Mouse (Mus musculus) frontal cortex, postnatal 10 days (tissue): ENCODE measurements around the gene Oxct2a.
"Not testable (repeated sequence)": the region's sequence is repeated elsewhere in the genome, so short reads cannot be mapped to it uniquely, and the experiment has no call there.

Experiments used
- DNase-seq, 2 experiments: peaks; one replicate each; pipeline ENCODE4 v3.0.0; 2022; ENCODE audit warnings: low spot score in 2 of 2, mixed read lengths in 1 of 2

Oxct2a gene

DNA sequence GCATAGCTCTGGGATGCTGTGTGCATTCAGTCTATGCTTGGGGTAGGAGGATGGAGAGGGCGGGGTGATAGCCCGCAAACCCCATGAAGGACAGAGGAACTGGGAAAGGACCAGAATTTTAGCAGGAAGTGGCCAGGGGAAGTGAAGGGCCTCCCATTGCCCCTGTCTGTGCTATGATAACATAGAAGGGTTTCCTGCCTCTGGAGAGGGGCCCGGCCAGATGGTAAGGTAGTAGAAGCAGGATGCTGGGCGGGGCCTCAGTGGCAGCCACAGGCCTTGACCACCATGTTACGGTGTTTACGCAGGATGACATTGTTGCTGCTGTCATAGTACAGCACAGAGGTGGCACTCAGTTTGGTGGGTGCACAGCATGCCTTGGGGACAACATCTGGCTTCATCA is 10.4 kb downstream of the Oxct2a start:
- DNase-seq, result no peak

DNA sequence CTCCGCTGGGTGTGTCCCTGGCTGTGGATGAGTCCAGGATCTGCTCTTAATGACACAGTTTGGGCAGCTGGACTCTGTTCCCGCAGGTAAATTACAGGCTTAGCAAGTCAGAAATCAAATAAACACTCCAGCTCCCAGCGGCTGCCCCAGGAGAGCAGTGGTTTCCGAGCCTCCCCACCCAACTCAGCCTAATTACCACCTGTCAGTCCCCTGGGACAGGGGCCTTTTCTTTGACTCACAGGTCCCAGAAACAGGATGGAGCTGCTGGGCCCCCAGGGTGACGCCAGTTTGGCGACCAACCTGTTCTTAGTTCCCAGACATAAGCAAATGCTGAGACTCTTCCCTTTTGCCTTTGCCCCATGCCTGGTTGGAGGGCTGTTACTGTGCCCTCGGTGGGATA is 11.6 kb downstream of the Oxct2a start:
- no peak for DNase-seq

DNA sequence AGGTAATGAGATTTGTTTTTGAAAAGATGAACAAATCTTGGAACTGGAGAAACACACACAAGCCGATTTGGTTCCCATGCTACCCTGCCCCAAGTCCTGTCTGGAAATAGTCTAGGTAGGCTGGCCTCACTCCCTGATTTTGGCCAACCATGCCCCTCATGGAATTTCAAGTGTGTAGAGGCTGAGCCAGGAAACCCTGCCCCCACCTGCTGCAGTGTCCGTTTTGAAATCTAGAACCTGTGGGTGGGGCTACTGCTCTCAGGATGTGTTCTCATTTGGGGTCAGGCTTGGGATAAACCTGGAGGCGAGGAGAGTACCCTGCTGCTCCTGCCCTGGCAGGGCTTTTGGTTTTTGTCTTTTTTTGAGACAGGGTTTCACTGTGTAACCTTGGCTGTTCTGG is 15.1 kb downstream of the Oxct2a start:
- no peak for DNase-seq

DNA sequence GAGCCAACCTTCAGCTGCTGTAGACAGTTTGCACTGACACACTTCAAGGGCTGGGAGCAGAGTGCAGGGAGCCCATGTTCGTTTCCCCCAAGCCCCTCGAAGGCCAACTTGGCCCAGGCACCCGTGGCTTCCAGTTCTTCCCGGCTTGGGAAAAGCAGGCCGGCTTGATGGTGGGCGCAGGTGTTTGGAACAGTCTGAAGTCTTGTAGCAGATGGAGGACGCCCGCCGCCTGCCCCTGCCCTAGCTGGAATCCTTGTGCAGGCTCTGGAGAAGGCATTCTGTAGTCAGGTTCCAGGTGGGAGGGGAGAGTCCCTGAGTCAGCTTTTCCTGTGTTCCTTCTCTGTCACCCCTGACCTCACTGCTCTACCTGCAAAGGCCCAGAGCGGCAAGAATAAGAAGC is 16.4 kb downstream of the Oxct2a start:
- no peak for DNase-seq

DNA sequence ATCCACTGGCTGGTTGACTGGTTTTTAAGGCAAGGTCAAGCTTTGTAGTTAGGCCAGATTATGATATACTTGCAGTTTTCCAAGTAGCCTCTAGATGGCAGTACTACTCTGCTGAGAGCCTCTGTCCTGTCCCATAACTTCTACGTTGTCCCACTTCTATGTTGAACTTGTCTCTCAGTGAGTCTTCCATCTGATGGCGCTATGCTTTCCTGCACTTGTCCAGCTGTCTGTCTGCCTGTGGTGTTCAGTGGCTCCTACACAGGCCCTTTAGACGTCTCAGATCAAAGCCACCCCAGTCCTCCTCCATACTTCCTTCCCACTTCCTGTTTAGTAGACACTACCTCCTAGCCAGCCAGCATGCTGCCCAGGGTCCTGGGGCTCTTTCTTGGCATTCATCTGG is 17.6 kb downstream of the Oxct2a start:
- DNase-seq, result no peak

DNA sequence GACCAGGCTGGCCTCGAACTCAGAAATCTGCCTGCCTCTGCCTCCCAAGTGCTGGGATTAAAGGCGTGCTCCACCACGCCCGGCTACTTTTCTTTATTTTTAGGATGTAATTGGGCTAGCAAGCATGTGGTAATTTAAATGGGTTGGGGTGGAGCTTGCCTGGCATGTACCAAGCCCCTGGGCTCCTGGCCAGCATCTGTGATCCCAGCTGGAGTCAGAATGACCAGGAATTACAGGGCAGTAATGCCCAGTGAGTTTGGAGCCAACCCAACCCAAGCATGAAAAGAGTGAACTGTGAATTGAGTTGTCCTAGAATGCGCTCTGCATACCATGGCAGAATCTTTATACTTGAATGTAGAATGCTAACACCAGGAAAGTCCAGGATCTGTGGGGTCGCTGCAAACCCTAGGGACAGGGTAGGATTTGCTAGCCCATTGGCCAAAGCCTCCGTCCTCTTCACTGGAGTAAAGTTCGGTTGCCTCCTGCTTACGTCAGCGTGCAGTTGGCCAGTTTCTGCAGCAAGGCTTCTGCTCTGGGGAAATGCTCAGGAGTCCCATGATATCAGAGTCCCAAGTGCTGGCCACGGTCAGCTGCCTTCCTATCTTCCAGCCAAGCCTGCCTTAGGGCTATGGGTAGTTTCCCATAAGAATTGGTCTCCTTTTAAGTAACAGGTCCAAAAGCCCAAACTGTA is 24.3 kb downstream of the Oxct2a start:
- DNase-seq, result no peak

DNA sequence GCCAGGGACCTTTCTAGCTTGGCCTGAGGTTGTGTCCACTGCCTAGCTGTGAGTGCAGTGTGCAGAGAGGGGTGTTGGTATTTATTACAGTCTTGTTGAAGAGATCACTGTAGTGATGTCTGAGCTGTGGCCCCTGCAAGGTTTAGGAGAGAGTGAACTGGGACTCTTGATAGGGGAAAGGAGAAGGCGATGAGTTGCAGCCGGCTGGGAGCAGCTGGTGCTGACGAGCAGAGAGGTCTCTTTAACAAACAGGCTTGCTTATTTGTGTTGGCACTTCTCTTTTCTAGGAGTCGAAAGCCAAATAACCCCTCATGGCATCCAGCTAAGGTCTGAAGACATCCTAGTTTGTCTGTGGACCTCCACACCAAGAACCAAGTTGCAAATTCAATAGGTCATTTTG is 25.2 kb downstream of the Oxct2a start:
- no peak for DNase-seq

DNA sequence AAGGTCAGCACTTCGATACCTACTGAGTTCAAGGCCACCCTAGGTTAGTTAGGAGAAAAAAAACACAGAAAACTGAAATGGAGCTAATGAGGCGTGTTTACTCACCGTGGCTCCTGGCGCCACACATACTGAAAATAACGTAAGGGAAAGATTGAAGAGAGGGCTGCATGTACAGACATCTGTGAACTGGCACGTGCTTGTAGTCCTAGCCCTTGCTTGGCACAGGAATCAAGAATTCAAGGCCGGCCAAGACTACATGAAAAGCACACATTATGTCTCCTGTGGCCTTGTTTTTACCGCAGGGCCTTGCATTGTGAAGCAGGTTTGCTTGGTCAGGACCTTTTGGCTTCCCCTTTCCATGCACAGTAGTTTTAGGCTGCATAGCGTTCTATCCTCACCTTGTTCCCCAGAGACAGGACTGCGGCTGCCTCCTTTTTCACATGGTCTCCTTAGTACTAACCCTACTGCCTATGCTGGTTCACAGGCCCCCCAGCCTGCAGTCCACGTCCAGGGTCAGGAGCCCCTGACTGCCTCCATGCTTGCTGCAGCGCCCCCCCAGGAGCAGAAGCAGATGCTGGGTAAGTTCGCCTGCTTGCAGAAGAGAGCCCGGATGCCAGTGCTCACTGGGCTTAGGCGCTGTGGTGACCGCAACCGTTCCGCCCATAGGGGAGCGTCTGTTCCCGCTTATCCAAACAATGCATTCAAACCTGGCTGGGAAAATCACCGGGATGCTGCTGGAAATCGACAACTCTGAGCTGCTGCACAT is 26.1 kb downstream of the Oxct2a start:
- no peak for DNase-seq

DNA sequence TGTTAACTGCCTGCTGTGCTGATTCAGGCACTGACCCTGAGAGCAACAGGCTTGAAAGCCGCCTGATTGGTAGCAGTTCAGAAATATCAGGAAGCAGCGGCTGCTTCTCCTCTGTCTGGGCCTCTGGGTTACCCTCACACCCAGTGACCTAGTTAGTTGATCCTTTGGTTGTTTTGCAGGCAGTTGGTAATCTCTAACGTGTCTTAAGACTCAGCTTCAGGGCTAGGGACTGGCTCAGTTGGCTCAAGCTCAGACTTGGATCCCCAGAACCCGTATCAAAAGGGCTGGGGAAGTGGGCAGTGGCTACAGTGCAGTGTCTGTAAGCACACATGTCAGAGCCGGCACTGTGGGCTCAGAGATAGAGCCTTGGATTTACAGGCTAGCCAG is 27.3 kb downstream of the Oxct2a start:
- DNase-seq, result no peak

DNA sequence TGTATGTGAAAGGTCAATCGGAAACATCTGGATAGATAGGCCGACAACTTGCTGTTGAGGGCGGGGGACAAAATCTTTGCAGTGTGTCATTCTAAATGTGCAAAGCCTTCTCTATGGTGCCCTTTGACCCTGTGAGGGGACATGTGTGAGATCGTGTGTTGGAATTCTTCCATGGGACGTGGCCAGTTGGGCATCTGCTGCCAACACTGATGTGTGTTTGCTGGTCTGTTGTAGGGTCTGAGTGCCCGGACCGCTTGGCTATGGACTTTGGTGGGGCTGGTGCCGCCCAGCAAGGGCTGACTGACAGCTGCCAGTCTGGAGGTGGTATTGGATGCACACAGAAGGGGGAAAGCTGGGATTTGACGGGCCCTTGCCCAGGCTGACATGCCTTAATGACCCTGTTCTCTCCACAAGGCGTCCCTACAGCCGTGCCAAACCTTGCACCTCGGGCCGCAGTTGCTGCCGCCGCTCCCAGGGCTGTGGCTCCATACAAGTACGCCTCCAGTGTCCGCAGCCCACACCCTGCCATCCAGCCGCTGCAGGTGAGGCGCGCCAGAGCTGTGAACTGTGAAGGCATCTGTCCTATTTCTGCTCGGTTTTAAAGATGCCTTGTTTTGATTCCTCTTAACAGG is 27.8 kb downstream of the Oxct2a start:
- no peak for DNase-seq

DNA sequence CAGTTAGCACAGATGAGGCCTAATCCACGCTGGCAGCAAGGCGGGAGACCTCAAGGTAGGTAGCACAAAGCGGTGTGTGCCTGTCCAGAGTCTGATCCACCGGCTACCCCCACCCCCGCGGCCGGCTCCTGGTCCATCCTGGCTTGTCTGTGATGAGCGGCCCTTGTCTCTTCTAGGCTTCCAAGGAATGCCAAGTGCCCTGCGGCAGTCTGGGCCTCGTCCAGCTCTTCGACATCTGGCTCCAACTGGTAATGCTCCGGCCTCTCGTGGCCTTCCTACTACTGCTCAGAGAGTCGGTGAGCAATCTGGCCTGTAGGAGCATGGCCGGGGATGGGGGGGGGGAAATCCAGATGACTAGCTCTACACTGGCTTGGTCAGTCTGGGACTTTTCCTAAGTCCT is 28.4 kb downstream of the Oxct2a start:
- DNase-seq, result not testable (repeated sequence)

DNA sequence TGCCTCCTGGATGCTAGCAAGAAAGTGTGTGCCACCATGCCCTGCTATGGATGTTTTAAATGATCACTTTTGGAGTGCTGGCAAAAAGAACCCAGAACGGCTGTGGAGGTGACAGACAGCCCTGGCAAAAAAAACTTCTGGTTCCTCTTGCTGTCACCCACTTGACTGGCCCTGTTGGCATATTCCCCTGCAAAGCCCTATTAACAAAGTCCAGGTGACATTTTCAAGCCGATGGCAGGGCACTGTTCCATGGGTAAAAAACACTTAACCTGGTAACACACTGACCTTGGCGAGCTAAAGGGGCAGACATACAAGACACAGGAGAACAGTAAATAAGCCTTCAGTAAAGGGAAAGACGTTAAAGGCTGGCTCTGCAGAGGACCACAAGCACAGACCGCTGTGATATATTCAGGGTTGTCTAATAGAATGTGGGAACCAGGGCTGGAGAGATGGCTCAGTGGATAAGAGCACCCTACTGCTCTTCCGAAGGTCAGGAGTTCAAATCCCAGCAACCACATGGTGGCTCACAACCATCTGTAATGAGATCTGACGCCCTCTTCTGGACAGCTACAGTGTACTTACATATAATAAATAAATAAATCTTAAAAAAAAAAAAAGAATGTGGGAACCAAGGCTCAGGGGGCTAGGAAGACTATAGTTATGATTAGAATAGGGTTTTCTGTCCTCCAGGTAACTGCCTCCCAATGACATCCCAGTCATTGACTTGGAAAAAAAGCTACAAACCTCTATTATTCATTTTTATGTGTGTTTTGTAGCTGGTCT is 29.6 kb downstream of the Oxct2a start:
- DNase-seq, result no peak

DNA sequence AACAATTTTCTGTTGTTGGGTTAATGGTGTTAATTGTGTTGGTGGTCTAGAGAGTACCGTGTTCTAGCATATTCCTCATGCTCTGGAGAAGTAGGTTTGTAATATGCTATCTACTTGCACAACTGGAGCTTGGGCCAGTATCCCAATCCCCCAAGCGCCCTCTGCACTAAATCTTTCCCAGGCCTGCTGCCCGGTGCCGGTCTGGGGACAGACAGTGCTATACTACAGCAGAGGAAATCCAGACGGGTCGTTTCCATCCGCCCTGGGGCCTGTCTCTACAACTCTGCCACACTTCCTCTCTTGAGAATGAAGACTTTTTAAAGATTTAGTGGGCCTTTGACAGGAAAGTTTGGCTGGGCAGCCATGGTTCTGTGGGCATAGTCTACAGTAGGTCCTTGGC is 30.4 kb downstream of the Oxct2a start:
- DNase-seq, result no peak

DNA sequence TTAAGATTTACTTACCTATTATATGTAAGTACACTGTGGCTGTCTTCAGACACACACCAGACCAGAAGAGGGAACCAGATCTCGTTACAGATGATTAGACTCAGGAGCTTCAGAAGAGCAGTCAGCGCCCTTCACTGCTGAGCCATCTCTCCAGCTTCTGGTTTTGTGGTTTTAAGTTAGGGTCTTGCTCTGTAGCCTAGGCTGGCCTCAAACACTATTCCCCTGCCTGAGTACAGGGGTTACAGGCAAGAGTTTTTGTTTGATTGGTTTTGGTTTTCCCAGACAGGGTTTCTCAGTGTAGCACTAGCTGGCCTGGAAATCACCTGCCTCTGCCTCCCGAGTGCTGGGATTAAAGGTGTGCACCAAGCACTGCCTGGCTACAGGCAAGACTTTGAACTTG is 31.0 kb downstream of the Oxct2a start:
- DNase-seq, result no peak

DNA sequence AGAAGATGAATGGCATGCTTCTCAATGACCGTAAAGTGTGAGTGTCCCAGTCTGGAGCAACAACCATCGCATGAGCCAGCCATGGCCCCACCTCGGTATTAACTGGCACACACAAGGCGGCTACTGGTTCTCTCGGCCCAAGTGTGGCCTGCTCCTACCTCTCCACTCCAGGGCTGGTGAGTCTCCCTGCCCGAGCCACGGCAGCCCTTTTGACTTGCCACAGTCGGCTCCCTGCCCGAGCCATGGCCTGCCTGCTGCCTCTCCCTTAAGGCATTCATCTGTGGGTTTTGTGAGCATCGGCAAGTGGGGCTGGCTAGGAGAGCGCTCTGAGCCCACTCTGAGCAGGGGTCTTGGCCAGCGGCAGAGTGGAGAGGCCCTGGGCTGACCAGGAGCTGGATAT is 34.4 kb downstream of the Oxct2a start:
- no peak for DNase-seq

DNA sequence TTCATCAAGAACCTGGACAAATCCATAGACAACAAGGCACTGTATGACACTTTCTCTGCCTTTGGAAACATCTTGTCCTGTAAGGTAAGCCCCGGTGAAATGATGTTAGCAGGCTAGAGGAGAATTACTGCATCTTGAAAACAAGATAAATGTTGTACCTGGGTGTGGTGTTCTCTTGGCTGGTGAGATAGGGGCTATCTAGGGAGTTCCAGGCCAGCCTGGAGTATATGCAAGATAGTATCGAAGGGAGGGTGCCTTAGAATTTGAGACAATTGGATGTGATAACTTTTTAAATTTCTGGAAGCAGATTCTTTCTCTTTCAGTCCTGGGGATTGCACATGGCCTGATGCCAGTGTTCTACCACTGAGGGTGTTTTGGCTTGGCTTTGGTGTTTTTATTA is 36.6 kb downstream of the Oxct2a start:
- DNase-seq, result no peak

DNA sequence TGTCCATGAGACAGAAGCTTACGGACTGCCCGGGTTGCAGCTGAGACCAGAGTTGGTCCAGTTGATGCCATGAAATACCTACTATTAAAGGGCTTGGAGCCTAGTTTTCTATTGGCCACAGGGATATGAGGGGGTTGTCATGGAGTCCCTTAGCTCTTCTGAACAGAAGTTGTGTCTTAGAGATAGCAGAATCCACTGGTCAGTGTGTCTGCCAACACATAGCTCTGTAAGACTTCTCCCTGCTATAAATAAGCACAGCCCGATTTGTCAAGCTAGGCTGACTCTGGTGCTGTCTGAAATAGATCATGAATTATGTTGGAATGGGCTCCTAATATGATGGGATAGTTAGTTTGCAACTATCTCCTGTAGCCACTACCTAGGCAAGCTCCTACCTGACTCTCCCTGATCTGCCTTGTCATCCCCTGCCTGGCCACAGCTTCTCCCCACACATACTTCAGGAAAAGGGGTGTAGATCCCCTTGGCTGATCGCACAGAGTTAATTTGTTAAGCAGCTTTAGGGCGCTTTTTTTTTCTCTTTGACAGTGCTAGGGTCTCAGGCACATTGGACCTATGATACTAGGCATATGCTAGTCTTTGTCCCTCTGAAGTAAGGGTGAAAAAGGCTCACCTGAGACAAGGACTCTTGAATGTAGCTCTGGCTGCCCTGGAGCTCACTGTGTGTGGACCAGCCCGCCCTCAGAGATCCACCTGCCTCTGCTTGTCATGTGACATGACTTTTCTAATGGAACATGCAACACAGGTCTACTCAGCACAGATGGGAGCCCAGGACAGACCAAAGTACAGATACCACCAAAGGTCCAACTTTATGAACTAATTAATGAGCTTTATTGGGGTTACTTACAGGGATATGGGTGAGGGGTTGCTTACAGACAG is 38.5 kb downstream of the Oxct2a start:
- no peak for DNase-seq

DNA sequence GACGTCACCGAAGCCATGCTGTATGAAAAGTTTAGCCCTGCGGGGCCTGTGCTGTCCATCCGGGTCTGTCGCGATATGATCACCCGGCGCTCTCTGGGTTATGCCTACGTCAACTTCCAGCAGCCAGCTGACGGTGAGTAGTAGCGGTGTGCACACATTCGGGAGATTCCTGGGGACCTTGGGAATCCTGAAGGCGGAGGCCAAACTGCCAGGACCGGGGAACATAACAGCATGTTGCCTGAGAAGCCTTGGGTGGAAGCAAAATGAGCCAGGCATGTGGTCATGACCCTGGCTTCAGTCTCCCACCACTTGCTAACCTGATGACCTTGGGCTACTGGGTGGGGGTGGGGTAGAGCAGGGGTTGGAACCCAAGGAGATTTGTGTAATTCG is 39.8 kb downstream of the Oxct2a start:
- DNase-seq, result not testable (repeated sequence)

DNA sequence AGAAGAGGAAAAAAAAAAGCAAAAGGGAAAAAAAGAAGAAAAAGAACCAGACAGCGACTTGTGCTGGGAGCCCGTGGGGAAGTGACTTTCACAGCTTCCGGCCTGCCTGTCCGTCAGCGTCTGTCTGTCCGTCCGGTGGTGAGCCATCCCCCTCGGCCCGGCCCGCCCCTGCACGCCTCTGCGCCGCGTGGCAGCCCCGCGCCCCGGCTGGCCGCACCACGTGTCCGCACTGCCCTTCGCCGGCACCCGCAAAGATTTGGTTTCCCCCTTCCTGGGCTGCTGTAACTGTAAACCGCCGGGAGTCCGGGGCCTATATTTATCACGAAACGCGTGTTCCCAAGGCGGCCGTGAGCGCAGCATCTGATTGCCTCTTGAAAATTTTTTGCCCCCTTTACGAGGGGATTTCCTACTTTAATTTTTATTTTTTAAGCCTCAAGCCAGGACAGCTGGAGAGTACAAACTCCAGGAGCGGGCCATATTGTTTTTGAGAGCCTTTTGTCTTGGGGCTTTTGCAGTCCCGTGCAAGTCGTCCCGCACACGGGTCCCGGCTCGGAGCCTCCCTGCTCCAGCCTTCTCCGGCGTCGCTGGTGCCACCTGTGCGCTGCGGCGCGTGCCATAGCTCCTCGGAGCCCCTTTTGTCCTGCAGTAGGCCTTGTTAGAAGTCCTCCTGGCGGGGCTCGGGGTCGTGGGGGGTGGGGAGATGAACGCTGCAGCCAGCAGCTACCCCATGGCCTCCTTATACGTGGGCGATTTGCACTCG is 40.3 kb downstream of the Oxct2a start:
- peak in 1 of 2 experiments; percentile 39 for DNase-seq

DNA sequence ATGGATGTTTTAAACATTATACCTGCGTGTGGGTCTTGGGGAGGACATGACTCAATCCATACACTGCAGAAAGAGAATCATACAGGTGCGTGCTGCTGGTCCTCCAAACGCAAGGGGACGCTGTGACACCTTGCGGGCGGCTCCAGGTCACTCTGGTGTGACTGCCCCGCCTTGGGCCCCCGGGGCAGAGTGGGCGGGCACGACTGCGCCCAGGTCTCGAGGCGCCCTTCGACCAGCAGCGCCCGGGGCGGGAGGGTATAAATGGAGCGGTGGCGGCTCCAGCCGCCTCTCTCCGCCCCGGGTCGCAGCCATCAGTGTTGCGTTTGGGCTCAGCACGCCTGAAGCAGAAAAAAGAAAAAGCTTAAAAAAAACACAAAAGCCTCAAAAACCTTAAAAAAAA is 40.9 kb downstream of the Oxct2a start:
- peak; percentile 71 to 79 for DNase-seq

DNA sequence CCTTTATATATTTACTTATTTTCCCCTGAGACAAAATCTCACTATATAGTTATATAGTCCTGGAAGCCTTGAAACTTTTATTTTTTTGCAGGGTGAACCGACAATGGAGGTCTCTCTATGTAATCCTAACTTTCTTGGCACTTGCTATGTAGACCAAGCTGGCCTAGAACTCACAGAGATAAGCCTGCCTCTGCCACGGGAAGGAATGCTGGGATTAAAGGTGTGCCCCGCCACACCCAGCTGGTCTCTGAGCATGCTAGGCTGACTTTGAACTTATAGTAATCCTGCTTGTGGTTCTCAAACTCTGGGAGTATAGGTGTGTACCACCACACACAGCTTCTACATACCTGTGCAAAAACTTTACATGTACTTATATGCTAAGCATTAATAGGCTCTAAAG is 43.3 kb downstream of the Oxct2a start:
- DNase-seq, result no peak
